Mouse (Mus musculus): ENCODE measurements at regions not wholly inside any gene's neighbourhood (a gene's known extent, or its start where the extent isn't known, plus 50 kb on each side); places are given as distances from the start of the nearest gene placed in this dataset.

GRCm38 (mm10) chr14:96825083-96825482, 306.2 kb upstream of the Klhl1 start:
- TF ChIP-seq CTCF (IDR thresholded peaks at IDR 0.05; ENCODE audit: low read depth) (no peak), EP300 (IDR thresholded peaks at IDR 0.05; ENCODE audit: low read depth) (no peak)
